Mouse (Mus musculus) ES-E14 (cell line): ENCODE data around the gene Rasa3. TPM values are rescaled to one million over a fixed set of nuclear protein-coding genes. Genes with fewer than 3 reads are reported as not detected.

Source experiments
- DNase-seq: peaks from one replicate; pipeline ENCODE4 v3.0.0-alpha.2; 2013; ENCODE audit warnings: low read depth, low spot score
- H3K27ac ChIP-seq: 2 replicates; pipeline ENCODE4 v1.5.1; 2012; ENCODE audit warnings: low read depth, mild to moderate bottlenecking, low read length, moderate library complexity, mixed read lengths; ENCODE audit not compliant: poor library complexity, insufficient read depth, severe bottlenecking
- H3K36me3 ChIP-seq: 2 replicates; pipeline ENCODE4 v1.6.1; 2012; ENCODE audit warnings: mild to moderate bottlenecking, low read length, moderate library complexity, mixed read lengths; ENCODE audit not compliant: control insufficient read depth, poor library complexity, insufficient read depth, severe bottlenecking
- H3K4me1 ChIP-seq, 2 experiments: fragments of 150-350 bp in 1 of 2; sonication (generic) in 1 of 2; 2 replicates each; pipeline ENCODE4 v1.6.1; 2012; ENCODE audit warnings: low read length in 2 of 2, mild to moderate bottlenecking in 1 of 2, mixed read lengths in 1 of 2; ENCODE audit not compliant: control insufficient read depth in 2 of 2, insufficient read depth in 2 of 2, poor library complexity in 1 of 2
- H3K4me3 ChIP-seq, 2 experiments: fragments of 150-350 bp in 1 of 2; sonication (generic) in 1 of 2; 2 replicates each; pipeline ENCODE4 v1.5.1; 2012; ENCODE audit warnings: low read length in 2 of 2, low read depth in 1 of 2, mild to moderate bottlenecking in 1 of 2, mixed read lengths in 1 of 2; ENCODE audit not compliant: insufficient read depth in 1 of 2, poor library complexity in 1 of 2, severe bottlenecking in 1 of 2
- H3K9ac ChIP-seq: 2 replicates; pipeline ENCODE4 v1.6.1; 2012; ENCODE audit warnings: low read depth, mild to moderate bottlenecking, low read length, mixed read lengths; ENCODE audit not compliant: poor library complexity, insufficient read depth, severe bottlenecking
- H3K9me3 ChIP-seq: fragments of 150-350 bp; sonication (generic); 2 replicates; pipeline ENCODE4 v1.6.1; 2012; ENCODE audit warnings: low read depth, mild to moderate bottlenecking, low read length; ENCODE audit not compliant: control insufficient read depth, insufficient read depth
- CHD2 ChIP-seq: IDR thresholded peaks from 2 replicates; pipeline ENCODE4 v1.6.1; 2014; ENCODE audit warnings: mild to moderate bottlenecking, low read depth, low read length, inconsistent platforms
- HCFC1 ChIP-seq: IDR thresholded peaks from 2 replicates; pipeline ENCODE4 v1.6.1; 2012; ENCODE audit warnings: low read length, inconsistent platforms, borderline replicate concordance; ENCODE audit not compliant: insufficient read depth
- MAFK ChIP-seq: IDR thresholded peaks from 2 replicates; pipeline ENCODE4 v1.6.1; 2014; ENCODE audit warnings: mild to moderate bottlenecking, low read depth, low read length, inconsistent platforms; ENCODE audit not compliant: insufficient read depth
- ZC3H11A ChIP-seq: IDR thresholded peaks from 2 replicates; pipeline ENCODE4 v1.6.1; 2012; ENCODE audit warnings: low read depth, mild to moderate bottlenecking, inconsistent platforms, low read length, borderline replicate concordance
- ZNF384 ChIP-seq: IDR thresholded peaks from 2 replicates; pipeline ENCODE4 v1.6.1; 2012; ENCODE audit warnings: low read depth, low read length, inconsistent platforms
- in situ Hi-C, 2 experiments: fragments of 600-800 bp; cut with MboI; formaldehyde crosslinking; loops; one replicate each; pipeline ENCODE4 v1.15.1; 2025; ENCODE audit warnings: low sequenced_read_pairs in 2 of 2, inconsistent platforms in 1 of 2; ENCODE audit not compliant: unreplicated experiment in 2 of 2
- total RNA-seq: library from RNA; depleted of rRNA; stranded (reverse); fragments of 300-350 nt; gene quantifications from 2 replicates; pipeline ENCODE4 v1.2.3, GENCODE M21; 2012; rRNA removed

Rasa3 gene
- 7.6 and 14.4 TPM in 2 replicates for total RNA-seq

GRCm38 (mm10) chr8:13677413-13677883 is at the start of gene Rasa3:
Gene Rasa3, minus strand, starts transcription at chr8:13677603.
- Histone ChIP-seq H3K4me3 (peak within 1 kb of the TSS; percentile 85 to 95), H3K36me3 (no peaks in the 10 kb centered on the region), H3K9me3 (no peaks in the 10 kb centered on the region), H3K4me1 (no peaks in the 10 kb centered on the region; a peak in 1 of 4 replicates), H3K9ac (peak within 1 kb of the TSS; percentile 88), H3K27ac (no peak within 1 kb of the TSS)
- in situ Hi-C loops: no loop called here
- peak; percentile 90 for DNase-seq
- no peak for TF ChIP-seq MAFK
- TF ChIP-seq CHD2: no peak
- TF ChIP-seq ZC3H11A: no peak
- TF ChIP-seq HCFC1: no peak
- TF ChIP-seq ZNF384: no peak

- Histone ChIP-seq H3K9ac (no peak overlapping the region), H3K9me3 (0 out of 2 replicates have a peak, but pooled peaks cover 2% of the 10 kb centered on the region), H3K36me3 (no peaks in the 10 kb centered on the region), H3K4me1 (no peaks in the 10 kb centered on the region), H3K27ac (no peak overlapping the region), H3K4me3 (no peak overlapping the region)
- in situ Hi-C loops: loop anchor here in 1 of 2 experiments (25.0 kb wide), 1 partner anchor 163 kb away; the partner anchor contains the start of gene 1700029H14Rik
- TF ChIP-seq ZC3H11A (no peak), CHD2 (no peak), HCFC1 (no peak), ZNF384 (no peak)
- peak; percentile 20 for DNase-seq
Observed at GRCm38 (mm10) chr8:13725722-13726121, 48.3 kb upstream of the Rasa3 start.

GRCm38 (mm10) chr8:13718980-13719379 is 41.6 kb upstream of the Rasa3 start:
- in situ Hi-C loops: no loop called here
- DNase-seq: no peak
- H3K4me3 ChIP-seq: no peak overlapping the region
- peaks cover 8% of the 10 kb centered on the region for H3K9me3 ChIP-seq
- no peaks in the 10 kb centered on the region for H3K36me3 ChIP-seq
- H3K4me1 ChIP-seq: no peaks in the 10 kb centered on the region
- TF ChIP-seq CHD2 (no peak), HCFC1 (no peak), ZNF384 (no peak), ZC3H11A (no peak), MAFK (no peak)
- H3K27ac ChIP-seq: no peak overlapping the region
- no peak overlapping the region for H3K9ac ChIP-seq

- Histone ChIP-seq H3K9me3 (0 out of 2 replicates have a peak, but pooled peaks cover 3% of the 10 kb centered on the region), H3K9ac (no peak overlapping the region), H3K4me3 (no peak overlapping the region), H3K36me3 (no peaks in the 10 kb centered on the region), H3K27ac (no peak overlapping the region), H3K4me1 (no peaks in the 10 kb centered on the region)
- no peak for DNase-seq
- no peak for TF ChIP-seq ZC3H11A
- no peak for TF ChIP-seq CHD2
- no peak for TF ChIP-seq HCFC1
- no peak for TF ChIP-seq ZNF384
- TF ChIP-seq MAFK: no peak
- in situ Hi-C loops: no loop called here
Observed at GRCm38 (mm10) chr8:13708514-13708913, 31.1 kb upstream of the Rasa3 start.

GRCm38 (mm10) chr8:13706918-13707317 is 29.5 kb upstream of the Rasa3 start:
- Histone ChIP-seq H3K36me3 (no peaks in the 10 kb centered on the region), H3K9me3 (0 out of 2 replicates have a peak, but pooled peaks cover 3% of the 10 kb centered on the region), H3K4me3 (no peak overlapping the region), H3K4me1 (no peaks in the 10 kb centered on the region), H3K9ac (no peak overlapping the region), H3K27ac (no peak overlapping the region)
- in situ Hi-C loops: no loop called here
- no peak for TF ChIP-seq HCFC1
- TF ChIP-seq CHD2: no peak
- no peak for TF ChIP-seq MAFK
- TF ChIP-seq ZNF384: no peak
- TF ChIP-seq ZC3H11A: no peak
- DNase-seq: no peak
